Mouse (Mus musculus) left cerebral cortex, adult 18-20 months (tissue): ENCODE measurements at regions not wholly inside any gene's neighbourhood (a gene's known extent, or its start where the extent isn't known, plus 50 kb on each side); places are given as distances from the start of the nearest gene placed in this dataset.
A peak's percentile ranks its signal among the peaks of the same experiment; 100 is the strongest.

Source experiments
- DNase-seq, 2 experiments: peaks; one replicate each; pipeline ENCODE4 v3.0.0; 2021 to 2022; ENCODE audit warnings: low spot score in 2 of 2, mixed read lengths in 1 of 2

DNA sequence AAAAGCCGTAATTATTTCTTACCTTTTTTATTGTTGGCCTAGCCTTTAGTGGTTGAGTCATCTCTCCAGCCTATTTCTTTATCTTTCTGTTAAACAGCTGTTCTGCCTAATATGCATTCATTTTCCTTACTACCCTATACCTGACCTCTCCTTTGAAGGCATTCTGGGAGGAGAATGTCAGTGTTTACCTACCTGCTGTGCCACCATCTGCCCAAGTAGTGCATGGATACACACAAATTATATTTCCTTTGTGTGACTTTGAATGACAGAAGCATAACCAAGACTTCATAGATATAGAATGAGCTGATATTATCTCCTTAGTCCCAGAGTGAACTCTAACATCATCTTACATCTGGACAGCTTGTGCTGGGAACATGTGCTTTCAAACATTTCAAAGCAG is 293.5 kb upstream of the Tom1l1 start:
- DNase-seq: no peak

DNA sequence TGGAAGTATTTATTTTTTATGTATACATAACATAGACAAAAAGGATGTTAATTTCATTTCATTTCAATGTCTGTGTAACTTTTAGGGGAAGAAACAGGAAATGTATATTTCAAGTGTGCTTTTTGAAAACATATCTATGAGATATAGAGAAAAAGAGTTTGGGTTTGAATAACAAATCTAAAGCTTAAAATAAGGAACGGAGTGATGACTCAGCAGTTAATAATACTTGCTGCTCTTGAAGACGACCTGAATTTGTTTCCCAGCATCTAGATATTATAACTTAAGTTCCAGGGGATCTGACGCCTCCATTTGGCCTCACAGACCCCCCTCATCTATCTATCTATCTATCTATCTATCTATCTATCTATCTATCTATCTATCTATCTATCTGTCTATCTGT is 290.1 kb upstream of the Tom1l1 start:
- DNase-seq: no peak

- DNase-seq: peak; percentile 34 to 36
Observed at GRCm38 (mm10) chr11:90941076-90941475, 252.9 kb upstream of the Tom1l1 start.

DNA sequence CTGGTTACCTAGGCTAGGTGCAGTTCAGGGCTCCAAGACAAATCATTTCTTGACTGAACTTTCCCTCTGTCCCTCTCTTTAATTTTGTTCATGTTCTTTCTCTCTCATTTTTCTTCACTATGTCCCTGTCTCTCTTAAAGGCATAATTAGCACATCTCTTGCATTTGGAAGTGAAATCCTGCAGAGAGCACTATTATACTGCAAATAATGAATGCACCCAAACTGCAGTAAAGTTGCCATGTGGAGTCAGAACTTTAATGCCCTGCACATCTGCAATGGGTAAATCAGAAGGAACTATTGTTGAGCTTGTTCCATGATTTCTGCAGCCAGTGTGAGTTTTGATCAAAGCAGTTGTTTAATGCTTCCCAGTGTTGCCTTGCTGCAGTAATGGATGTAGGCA is 237.6 kb upstream of the Tom1l1 start:
- DNase-seq: no peak

GRCm38 (mm10) chr11:90917782-90918181 is 229.6 kb upstream of the Tom1l1 start:
- DNase-seq: no peak

GRCm38 (mm10) chr11:90894236-90894635 is 206.1 kb upstream of the Tom1l1 start:
- no peak for DNase-seq

DNA sequence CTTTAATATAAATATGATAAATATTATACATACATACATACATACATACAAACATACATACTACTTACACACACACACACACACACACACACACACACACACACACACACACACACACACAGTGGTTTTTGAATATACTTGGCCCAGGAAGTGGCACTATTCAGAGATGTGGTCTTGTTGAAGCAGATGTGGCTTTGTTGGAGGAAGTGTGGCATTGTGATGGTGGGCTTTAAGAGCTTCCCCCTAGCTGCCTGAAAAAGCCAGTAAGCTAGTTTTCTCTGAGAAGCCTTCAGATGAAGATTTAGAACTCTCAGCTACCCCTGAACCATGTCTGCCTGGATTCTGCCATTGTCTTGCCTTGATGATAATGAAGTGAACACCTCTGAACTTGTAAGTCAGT is 185.0 kb upstream of the Tom1l1 start:
- no peak for DNase-seq

DNA sequence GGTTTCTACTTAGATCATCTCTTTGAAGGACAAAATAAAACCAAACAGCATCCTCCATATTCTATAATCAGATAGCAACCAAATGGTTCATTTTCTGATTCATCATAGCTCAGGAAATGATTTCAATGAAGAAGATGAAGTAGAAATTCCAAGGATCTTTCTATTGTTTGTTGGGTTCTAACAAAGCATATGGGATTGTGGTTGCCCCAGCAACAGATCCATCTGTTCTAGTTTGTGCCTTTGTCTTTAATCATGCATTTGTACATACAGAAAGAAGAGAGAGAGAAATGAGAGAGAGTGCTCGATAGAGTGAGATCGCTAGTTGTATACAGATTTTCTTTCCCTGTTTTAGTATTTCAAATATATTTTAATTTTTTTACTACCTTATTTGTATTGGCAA is 183.5 kb upstream of the Tom1l1 start:
- DNase-seq: peak in 1 of 2 experiments; percentile 11

- peak; percentile 17 to 29 for DNase-seq
Observed at GRCm38 (mm10) chr11:90863981-90864760, 176.0 kb upstream of the Tom1l1 start.

- DNase-seq: no peak
Observed at GRCm38 (mm10) chr11:90855731-90856130, 167.6 kb upstream of the Tom1l1 start.

DNA sequence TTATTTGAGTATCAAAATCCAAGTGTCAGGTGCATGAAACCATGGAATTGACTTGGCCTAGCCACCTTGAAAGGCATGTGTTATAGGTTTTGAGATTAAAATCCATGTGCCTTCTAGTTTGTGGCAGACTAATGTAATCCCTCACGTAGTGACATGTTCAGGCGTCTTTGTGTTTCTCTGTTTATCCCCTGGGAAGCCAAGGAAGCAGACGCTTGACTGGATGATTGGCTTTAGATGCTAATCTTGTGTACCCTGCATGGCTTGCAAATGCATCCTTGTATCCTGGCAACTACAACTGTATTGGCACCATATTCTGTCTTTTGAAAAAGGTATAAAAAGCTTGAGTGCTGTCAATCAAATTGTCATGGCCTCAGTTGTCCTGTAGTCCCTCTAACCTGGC is 167.2 kb upstream of the Tom1l1 start:
- DNase-seq: no peak

DNA sequence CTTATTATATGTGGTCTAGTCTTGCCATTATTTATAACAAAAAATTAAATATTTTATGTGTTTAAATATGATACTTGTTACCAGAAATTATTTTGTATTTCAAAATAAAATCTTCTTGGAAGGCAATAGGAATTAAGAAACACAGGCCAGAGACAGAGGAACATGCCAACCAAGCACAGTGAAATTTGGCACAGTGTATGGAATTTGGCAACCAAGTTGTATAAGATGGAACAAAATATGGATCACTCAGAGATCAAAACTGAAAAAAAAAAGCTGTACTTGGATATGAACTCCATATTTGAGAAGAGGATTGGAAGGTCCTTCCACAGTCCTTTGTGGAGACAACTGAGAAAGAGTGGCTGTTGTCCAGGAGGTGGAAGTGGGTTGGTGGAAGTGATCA is 163.1 kb upstream of the Tom1l1 start:
- DNase-seq: no peak

- DNase-seq: no peak
Observed at GRCm38 (mm10) chr11:90844925-90845319, 156.8 kb upstream of the Tom1l1 start.

DNA sequence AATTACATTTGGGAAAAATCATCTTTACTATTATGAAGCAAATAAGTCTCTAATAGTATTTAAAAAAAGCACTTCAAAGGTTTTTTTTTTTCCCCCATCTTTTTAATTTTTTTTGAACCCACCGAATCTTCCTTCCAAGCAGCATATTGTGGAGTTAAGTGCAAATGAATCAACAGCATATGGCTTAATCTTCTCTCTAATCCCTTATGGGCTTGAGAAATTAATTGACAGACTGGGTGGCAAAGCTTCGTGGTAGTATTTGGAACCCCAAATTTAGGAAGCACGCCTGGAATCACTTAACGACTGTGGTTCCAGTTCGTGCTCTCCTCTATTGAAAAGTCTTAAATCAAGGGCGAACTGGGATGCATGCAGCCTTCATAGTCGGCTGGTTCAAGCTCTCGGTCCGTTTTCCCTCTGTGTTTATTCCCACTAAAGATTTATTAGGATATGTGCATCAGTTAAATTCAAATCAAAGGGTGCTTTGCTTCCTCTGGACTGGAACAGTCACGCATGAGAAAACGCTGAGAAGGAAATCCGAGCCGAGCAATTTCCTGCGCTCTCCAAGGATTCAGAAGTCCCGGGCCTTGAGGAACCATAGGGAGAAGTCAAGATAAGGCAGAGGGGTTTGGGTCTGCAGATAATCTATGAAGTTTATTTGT is 156.2 kb upstream of the Tom1l1 start:
- DNase-seq: no peak

DNA sequence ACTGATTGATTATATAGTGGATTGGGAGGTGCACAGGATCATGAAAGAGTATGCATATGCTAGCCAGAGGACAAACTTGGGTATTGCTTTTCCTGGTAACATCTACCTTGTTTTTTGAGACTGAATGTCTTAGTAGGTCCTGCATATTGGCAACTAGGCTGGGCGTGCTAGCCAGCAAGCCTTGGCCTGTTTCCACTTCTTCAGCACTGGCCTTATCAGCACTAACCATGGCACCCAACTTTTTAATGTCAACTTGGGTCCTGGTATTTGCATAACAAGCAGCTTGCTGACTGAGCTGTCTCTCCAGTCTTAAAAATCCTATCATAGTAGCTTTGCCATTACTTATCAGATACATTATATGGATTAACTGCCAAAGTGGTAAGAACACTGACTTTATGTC is 150.0 kb upstream of the Tom1l1 start:
- no peak for DNase-seq

GRCm38 (mm10) chr11:90824761-90825160 is 136.6 kb upstream of the Tom1l1 start:
- no peak for DNase-seq

DNA sequence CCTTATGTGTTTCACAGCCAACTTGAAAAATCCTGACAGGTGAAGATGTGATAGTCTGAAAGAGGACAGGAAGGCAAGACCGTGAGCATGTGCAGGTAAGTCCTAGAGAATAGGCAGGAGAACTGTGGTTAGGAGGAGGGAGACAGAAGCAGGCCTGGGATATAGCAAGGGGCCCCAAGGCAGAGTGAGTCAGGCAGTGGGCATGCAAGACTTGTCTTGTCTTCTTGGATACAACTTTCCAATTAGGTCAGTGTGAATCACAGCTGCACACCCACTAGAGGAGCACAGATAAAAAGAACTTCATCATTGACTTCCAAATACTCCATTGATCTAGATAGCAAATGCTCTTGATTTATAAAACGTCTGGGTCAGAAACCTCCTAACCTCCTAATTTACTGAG is 128.6 kb upstream of the Tom1l1 start:
- DNase-seq: no peak

DNA sequence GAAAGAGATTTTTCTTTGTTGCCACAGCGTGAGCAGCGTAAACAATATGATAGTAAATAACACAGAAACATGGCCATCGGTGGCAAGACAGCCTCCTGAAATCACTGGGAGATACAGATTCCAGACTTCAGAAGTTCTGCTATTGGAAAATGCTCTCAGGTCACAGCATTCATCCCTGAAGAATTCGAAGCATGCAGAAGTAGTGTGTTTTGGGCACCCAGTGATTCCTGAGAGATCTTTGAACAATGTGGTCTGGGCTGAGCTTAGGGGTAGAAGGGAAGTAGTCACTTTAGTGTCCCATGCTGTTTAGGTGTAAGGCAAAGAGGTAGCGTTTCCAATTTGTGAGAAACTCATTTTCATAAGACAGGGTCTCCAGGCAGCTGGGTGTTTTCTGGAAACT is 126.3 kb upstream of the Tom1l1 start:
- no peak for DNase-seq

GRCm38 (mm10) chr11:90812971-90813370 is 124.8 kb upstream of the Tom1l1 start:
- DNase-seq: no peak

- no peak for DNase-seq
Observed at GRCm38 (mm10) chr11:90812530-90812929, 124.4 kb upstream of the Tom1l1 start.

- DNase-seq: no peak
Observed at GRCm38 (mm10) chr11:90808443-90808842, 120.3 kb upstream of the Tom1l1 start.

GRCm38 (mm10) chr11:90807343-90807742 is 119.2 kb upstream of the Tom1l1 start:
- DNase-seq: no peak
